Mouse (Mus musculus) embryonic facial prominence, embryonic 11.5 days (tissue): ENCODE data around the gene Cnfn. TPM values are rescaled to one million over a fixed set of nuclear protein-coding genes. Genes with fewer than 3 reads are reported as not detected.
"Not testable (repeated sequence)": the region's sequence is repeated elsewhere in the genome, so short reads cannot be mapped to it uniquely, and the experiment has no call there.

ENCODE experiments used
- ATAC-seq: fragments of 200-750 bp; cut with Nextera tagmentation; replicated peaks from 2 replicates; pipeline ENCODE4 v1.8.0; 2017; ENCODE audit warnings: low read depth; ENCODE audit not compliant: insufficient number of reproducible peaks, low FRiP score, low TSS enrichment
- DNase-seq: peaks from one replicate; pipeline ENCODE4 v3.0.0-alpha.2; 2015; ENCODE audit warnings: low spot score
- H3K27ac ChIP-seq: fragments of 300-500 bp; sonication (generic); replicated peaks from 2 replicates; pipeline ENCODE4 v1.5.1; 2014; ENCODE audit warnings: mild to moderate bottlenecking, low read depth, low read length, control low read depth
- H3K27me3 ChIP-seq: fragments of 300-500 bp; sonication (generic); 2 replicates; pipeline ENCODE4 v1.6.1; 2014; ENCODE audit warnings: mild to moderate bottlenecking, low read length, moderate library complexity, mixed read lengths; ENCODE audit not compliant: control insufficient read depth, insufficient read depth
- H3K36me3 ChIP-seq: fragments of 300-500 bp; sonication (generic); replicated peaks from 2 replicates; pipeline ENCODE4 v1.6.1; 2014; ENCODE audit warnings: low read depth, mild to moderate bottlenecking, low read length, moderate library complexity, mixed read lengths; ENCODE audit not compliant: control insufficient read depth, insufficient read depth
- H3K4me1 ChIP-seq: fragments of 300-500 bp; sonication (generic); 2 replicates; pipeline ENCODE4 v1.6.1; 2014; ENCODE audit warnings: low read length, mixed read lengths; ENCODE audit not compliant: control insufficient read depth, insufficient read depth
- H3K4me2 ChIP-seq: fragments of 300-500 bp; sonication (generic); 2 replicates; pipeline ENCODE4 v1.6.1; 2014; ENCODE audit warnings: low read depth, mild to moderate bottlenecking, control low read depth, low read length, moderate library complexity
- H3K4me3 ChIP-seq: fragments of 300-500 bp; sonication (generic); 2 replicates; pipeline ENCODE4 v1.5.1; 2014; ENCODE audit warnings: low read depth, low read length, control low read depth
- H3K9ac ChIP-seq: fragments of 300-500 bp; sonication (generic); replicated peaks from 2 replicates; pipeline ENCODE4 v1.6.1; 2014; ENCODE audit warnings: mild to moderate bottlenecking, control low read depth, low read length
- H3K9me3 ChIP-seq: fragments of 300-500 bp; sonication (generic); replicated peaks from 2 replicates; pipeline ENCODE4 v1.6.1; 2016; ENCODE audit warnings: mild to moderate bottlenecking, low read length, inconsistent platforms, mixed read lengths; ENCODE audit not compliant: control insufficient read depth
- WGBS: fragments of 180-500 bp; shearing (Covaris S2); extraction: QIAGEN DNeasy Blood & Tissue Kit; methylation state at CpG from one replicate; pipeline ENCODE4 v1.1.7; 2014; 5-methylcytosine and 5-hydroxymethylcytosine counted together
- polyA plus RNA-seq: library from polyadenylated mRNA; unstranded; fragments of >200 nt; fragmentation: Nextera tagmentation; extraction: Ambion mirVana; gene quantifications from 2 replicates; pipeline ENCODE4 v1.2.1, GENCODE M21; 2014

Gene Cnfn
- polyA plus RNA-seq, 1 experiment from 2014 or later: 0.60 TPM

DNA sequence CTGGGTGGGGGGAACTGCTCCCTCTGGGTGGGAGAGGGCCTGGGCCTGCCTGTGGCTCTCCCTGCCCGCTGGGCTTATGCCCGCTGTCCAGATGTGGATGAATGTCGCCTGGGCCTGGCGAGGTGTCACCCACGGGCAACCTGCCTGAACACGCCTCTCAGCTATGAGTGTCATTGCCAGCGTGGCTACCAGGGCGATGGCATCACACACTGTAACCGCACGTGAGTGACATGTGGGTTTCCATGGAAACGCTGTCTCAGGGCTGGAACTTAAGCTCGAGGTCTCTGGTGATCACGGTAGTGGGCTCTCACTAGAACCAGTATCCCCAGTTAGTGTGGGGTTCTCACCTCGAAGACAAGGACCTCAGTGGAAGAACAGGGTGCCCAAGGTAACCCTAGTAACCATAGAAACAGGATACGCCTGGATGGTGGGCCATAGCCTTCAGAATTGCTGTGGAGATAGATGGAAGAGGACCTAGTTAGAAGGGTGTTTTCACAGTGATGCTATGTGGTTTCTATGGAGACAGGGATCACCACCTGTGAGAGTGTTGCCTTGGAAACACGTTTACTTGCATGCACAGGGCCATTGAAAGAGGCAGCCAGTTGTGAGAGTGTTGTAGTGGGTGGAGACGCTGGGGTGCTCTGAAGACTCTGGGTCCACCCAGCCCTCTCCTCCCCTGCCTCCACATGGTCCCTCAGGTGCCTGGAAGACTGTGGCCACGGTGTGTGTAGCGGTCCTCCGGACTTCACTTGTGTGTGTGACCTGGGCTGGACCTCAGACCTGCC, 28.3 kb downstream of the Cnfn start:
- Histone ChIP-seq H3K9ac (no peak overlapping the region), H3K27me3 (no peaks in the 10 kb centered on the region), H3K4me1 (no peaks in the 10 kb centered on the region), H3K4me2 (no peak overlapping the region), H3K27ac (no peak overlapping the region), H3K36me3 (peaks cover 8% of the 10 kb centered on the region), H3K4me3 (no peak overlapping the region), H3K9me3 (no peaks in the 10 kb centered on the region)
- 0 out of 2 replicates have a peak, but pooled peaks have one; percentile 32 for ATAC-seq
- DNase-seq: no peak
- WGBS: 84% methylated on average over 20 of the region's 20 CpGs

DNA sequence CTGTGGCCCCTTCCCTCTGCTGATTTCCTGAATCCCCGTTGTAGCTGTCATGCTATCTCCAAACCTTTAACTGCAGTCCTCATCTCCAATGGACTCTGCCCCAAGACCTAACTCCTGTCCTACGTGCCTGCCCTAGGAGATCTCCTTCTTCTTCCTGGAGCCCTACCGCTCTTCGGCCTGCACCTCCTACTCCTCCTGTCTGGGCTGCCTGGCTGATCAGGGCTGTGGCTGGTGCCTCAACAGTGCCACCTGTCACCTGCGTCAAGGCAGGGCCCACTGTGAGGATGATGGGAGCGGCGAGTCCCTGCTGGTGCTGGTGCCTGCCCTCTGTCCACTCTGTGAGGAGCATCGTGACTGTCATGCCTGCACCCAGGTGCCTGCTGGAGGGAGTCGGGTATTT, 30.2 kb downstream of the Cnfn start:
- no peak for ATAC-seq
- 88% methylated on average over 9 of the region's 9 CpGs for WGBS
- Histone ChIP-seq H3K36me3 (peaks cover 12% of the 10 kb centered on the region), H3K27ac (no peak overlapping the region), H3K27me3 (no peaks in the 10 kb centered on the region), H3K9me3 (no peaks in the 10 kb centered on the region), H3K9ac (no peak overlapping the region), H3K4me2 (no peak overlapping the region), H3K4me1 (no peaks in the 10 kb centered on the region), H3K4me3 (no peak overlapping the region)
- DNase-seq: no peak

DNA sequence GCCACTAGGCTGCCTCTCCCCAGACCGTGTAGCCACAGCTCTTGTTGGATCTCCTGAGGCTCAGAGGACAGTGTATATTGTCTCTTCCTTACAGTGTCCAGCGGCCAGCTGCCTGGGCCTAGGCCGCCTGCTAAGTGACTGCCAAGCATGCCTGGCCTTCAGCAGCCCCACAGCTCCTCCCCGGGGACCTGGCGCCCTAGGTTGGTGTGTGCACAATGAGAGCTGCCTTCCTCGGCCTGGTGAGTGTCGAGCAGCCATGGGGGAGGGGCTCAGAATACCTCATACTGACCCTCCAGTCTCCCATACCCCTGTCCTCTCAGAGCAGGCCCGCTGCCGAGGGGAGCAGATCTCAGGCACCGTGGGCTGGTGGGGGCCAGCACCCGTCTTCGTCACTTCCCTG, 35.1 kb downstream of the Cnfn start:
- Histone ChIP-seq H3K9ac (no peak overlapping the region), H3K36me3 (peaks cover 10% of the 10 kb centered on the region), H3K4me1 (no peaks in the 10 kb centered on the region), H3K4me2 (no peak overlapping the region), H3K27ac (no peak overlapping the region), H3K9me3 (no peaks in the 10 kb centered on the region), H3K4me3 (no peak overlapping the region), H3K27me3 (no peaks in the 10 kb centered on the region)
- no peak for DNase-seq
- WGBS: 81% methylated on average over 12 of the region's 12 CpGs
- ATAC-seq: 0 out of 2 replicates have a peak, but pooled peaks have one; percentile 41

DNA sequence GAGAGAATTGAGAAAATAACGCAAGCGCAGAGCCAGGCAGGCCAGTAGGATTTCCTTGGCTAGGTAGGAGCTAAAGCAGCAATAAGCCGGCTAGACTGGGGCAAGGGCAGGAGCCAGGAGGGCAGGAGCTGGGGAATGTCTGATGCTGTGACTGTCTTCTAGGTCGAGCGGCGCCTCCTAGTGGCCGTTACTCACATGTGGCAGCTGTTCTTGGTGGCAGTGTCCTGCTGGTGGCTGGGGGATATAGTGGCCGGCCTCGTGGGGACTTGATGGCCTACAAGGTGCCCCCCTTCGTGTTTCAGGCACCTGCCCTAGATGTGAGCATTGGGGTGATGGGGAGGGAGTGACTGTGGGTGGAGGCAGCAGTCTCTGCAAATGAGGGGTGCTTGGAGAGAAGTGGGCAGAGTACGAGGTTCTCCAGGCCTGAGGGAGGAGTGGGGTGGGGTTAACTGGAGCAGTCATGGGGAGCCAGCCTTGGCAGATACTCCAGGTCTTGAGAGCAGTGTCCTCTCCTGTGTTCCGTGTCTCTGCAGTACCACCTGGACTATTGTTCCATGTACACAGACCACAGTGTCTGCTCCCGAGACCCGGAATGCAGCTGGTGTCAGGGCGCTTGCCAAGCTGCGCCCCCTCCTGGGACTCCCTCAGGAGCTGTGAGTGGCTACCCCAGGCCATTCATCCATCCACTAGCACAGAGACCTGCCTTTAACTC, 35.8 kb downstream of the Cnfn start:
- peak; percentile 53; the same call in 1 of the 2 replicates for ATAC-seq
- Histone ChIP-seq H3K27me3 (no peaks in the 10 kb centered on the region), H3K4me2 (no peak overlapping the region), H3K27ac (no peak overlapping the region), H3K36me3 (peaks cover 9% of the 10 kb centered on the region), H3K9me3 (no peaks in the 10 kb centered on the region), H3K4me3 (no peak overlapping the region), H3K9ac (no peak overlapping the region), H3K4me1 (no peaks in the 10 kb centered on the region)
- DNase-seq: peak; percentile 85
- 40% methylated on average over 16 of the region's 16 CpGs for WGBS

DNA sequence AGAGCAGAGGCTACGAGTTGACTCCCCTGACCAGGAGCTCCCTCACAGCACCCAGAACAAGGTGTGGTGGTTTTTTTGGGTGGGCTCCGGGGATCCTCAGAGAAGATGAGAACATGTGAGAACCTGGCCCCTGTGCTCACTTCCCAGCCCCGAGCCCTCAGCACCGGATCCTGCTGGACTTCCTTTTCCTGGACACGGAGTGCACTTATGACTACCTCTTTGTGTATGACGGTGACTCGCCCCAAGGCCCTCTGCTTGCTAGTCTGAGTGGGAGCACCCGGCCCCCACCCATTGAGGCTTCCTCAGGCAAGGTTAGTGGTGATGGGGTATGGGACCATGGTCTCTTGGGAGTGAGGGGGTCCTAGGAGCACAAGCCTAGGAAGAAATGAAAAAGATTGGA, 43.3 kb downstream of the Cnfn start:
- Histone ChIP-seq H3K9me3 (no peaks in the 10 kb centered on the region), H3K36me3 (peaks cover 2% of the 10 kb centered on the region), H3K27me3 (no peaks in the 10 kb centered on the region), H3K27ac (no peak overlapping the region), H3K4me2 (no peak overlapping the region), H3K4me1 (no peaks in the 10 kb centered on the region), H3K9ac (no peak overlapping the region), H3K4me3 (no peak overlapping the region)
- DNase-seq: no peak
- no peak for ATAC-seq
- WGBS: 58% methylated on average over 8 of the region's 8 CpGs

DNA sequence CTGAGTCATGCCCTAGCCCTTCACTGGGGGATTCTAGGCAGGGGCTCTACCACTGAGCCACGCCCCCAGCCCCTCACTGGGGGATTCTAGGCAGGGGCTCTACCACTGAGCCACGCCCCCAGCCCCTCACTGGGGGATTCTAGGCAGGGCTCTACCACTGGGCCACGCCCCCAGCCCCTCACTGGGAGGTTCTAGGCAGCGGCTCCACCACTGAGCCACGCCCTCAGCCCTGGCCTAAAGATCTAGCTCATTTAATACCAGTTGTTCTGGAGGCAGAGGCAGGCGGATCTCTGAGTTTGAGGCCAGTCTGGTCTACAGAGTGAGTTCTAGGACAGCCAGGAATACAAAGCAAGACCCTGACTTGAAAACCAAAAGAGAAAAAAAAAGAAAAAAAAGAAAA, 44.1 kb downstream of the Cnfn start:
- 94% methylated on average over 5 of the region's 6 CpGs for WGBS

DNA sequence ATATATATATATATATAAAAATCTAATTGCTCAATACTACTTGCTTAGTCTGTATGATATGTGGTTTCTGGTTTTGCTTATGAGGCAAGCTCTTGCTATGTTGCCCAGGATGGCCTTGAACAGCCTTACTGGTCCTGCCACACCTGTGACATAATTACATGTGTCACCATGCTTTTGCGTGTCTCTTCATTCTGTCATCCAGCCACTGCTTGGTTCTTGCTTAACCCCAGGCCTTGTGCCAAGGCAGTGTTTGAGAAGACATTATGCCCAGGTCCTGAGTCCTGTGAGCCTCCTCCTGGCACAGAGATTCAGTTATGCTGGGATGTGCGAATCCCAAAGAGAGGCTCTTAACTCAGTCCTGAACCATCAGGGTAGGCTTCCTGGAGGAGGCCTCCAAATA, 46.3 kb downstream of the Cnfn start:
- H3K4me2 ChIP-seq: no peak overlapping the region
- no peaks in the 10 kb centered on the region for H3K27me3 ChIP-seq
- no peaks in the 10 kb centered on the region for H3K36me3 ChIP-seq
- H3K27ac ChIP-seq: no peak overlapping the region
- H3K4me3 ChIP-seq: no peak overlapping the region
- no peak overlapping the region for H3K9ac ChIP-seq
- ATAC-seq: no peak
- no peak for DNase-seq
- H3K4me1 ChIP-seq: no peaks in the 10 kb centered on the region
- WGBS: 85% methylated on average over 2 of the region's 2 CpGs
- H3K9me3 ChIP-seq: no peaks in the 10 kb centered on the region

More for the DNA sequence above, 44.1 kb downstream of the Cnfn start:
- ATAC-seq, H3K4me3 ChIP-seq, H3K4me1 ChIP-seq, H3K9me3 ChIP-seq, H3K4me2 ChIP-seq, H3K9ac ChIP-seq, DNase-seq, H3K36me3 ChIP-seq, H3K27ac ChIP-seq, H3K27me3 ChIP-seq: not testable (repeated sequence)

DNA sequence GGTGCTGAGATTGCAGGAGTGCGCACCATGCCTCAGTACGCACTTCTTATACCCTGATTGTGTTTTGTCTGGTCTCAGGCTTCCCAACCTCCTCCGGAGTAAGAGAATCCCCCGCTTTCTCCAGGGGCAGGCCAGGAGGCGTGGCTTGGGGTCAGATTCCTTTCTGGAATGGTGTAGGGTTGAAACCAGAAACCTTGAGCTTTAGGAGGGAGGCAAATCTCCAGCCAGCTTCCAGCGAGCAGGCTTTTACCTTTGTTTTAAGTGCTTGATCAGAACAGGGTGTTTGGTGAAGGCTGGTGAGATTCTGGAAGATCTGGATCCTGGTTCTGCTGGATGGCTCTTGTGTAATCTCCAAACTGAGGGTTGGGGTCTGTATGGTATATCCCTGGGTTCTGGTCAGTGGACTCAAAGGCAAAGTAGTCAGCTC, 47.5 kb downstream of the Cnfn start:
- H3K27ac ChIP-seq: peak overlapping the region; percentile 87
- no peak overlapping the region; the same call in 1 of the 2 replicates for H3K4me2 ChIP-seq
- no peaks in the 10 kb centered on the region for H3K9me3 ChIP-seq
- H3K27me3 ChIP-seq: no peaks in the 10 kb centered on the region
- peak; percentile 83 for ATAC-seq
- WGBS: 0% methylated on average over 6 of the region's 6 CpGs
- peak; percentile 94 for DNase-seq
- H3K4me3 ChIP-seq: no peak overlapping the region; the same call in 1 of the 2 replicates
- no peaks in the 10 kb centered on the region for H3K36me3 ChIP-seq
- no peak overlapping the region for H3K9ac ChIP-seq
- H3K4me1 ChIP-seq: no peaks in the 10 kb centered on the region; the same call in 1 of the 2 replicates
